Mouse (Mus musculus) liver, postnatal 0 days (tissue): Measurements from ENCODE around the gene Smyd3. TPM values are rescaled to one million over a fixed set of nuclear protein-coding genes. Genes with fewer than 3 reads are reported as not detected.

Source experiments
- ATAC-seq: fragments of 200-750 bp; cut with Nextera tagmentation; 2 replicates; pipeline ENCODE4 v1.8.0; 2017; ENCODE audit warnings: mild to moderate bottlenecking, moderate library complexity
- DNase-seq: peaks from one replicate; pipeline ENCODE4 v3.0.0-alpha.2; 2016
- H3K27ac ChIP-seq: fragments of 300-500 bp; sonication (generic); 2 replicates; pipeline ENCODE4 v1.5.1; 2014; ENCODE audit warnings: antibody characterized with exemption, moderate library complexity, mild to moderate bottlenecking, low read depth
- H3K27me3 ChIP-seq: fragments of 300-500 bp; sonication (generic); 2 replicates; pipeline ENCODE4 v1.6.1; 2014; ENCODE audit warnings: low read length, control low read depth, mixed read lengths; ENCODE audit not compliant: insufficient read depth
- H3K36me3 ChIP-seq: fragments of 300-500 bp; sonication (generic); replicated peaks from 2 replicates; pipeline ENCODE4 v1.6.1; 2014; ENCODE audit warnings: mild to moderate bottlenecking, control low read depth, low read length, moderate library complexity, mixed read lengths; ENCODE audit not compliant: insufficient read depth
- H3K4me1 ChIP-seq: fragments of 300-500 bp; sonication (generic); 2 replicates; pipeline ENCODE4 v1.6.1; 2014; ENCODE audit warnings: antibody characterized with exemption, mild to moderate bottlenecking, control low read depth; ENCODE audit not compliant: insufficient read depth
- H3K4me2 ChIP-seq: fragments of 300-500 bp; sonication (generic); 2 replicates; pipeline ENCODE4 v1.6.1; 2014; ENCODE audit warnings: low read depth, mild to moderate bottlenecking, low read length, moderate library complexity, mixed read lengths
- H3K4me3 ChIP-seq: fragments of 300-500 bp; sonication (generic); 2 replicates; pipeline ENCODE4 v1.5.1; 2014; ENCODE audit warnings: low read depth, low read length
- H3K9ac ChIP-seq: fragments of 300-500 bp; sonication (generic); replicated peaks from 2 replicates; pipeline ENCODE4 v1.6.1; 2014; ENCODE audit warnings: mild to moderate bottlenecking, moderate library complexity
- H3K9me3 ChIP-seq: fragments of 300-500 bp; sonication (generic); 2 replicates; pipeline ENCODE4 v1.6.1; 2016; ENCODE audit warnings: mild to moderate bottlenecking, control low read depth, low read length, mixed read lengths
- CTCF ChIP-seq: sonication (generic); IDR thresholded peaks from 2 replicates; pipeline ENCODE4 v1.5.1; 2016; ENCODE audit warnings: antibody characterized with exemption, low read depth
- EP300 ChIP-seq: IDR thresholded peaks from 2 replicates; pipeline ENCODE4 v1.6.1; 2016; ENCODE audit warnings: antibody characterized with exemption, low read depth, mild to moderate bottlenecking
- WGBS: fragments of 180-500 bp; shearing (Covaris S2); extraction: QIAGEN DNeasy Blood & Tissue Kit; methylation state at CpG from one replicate; pipeline ENCODE4 v1.1.7; 2014; ENCODE audit not compliant: insufficient replicate concordance; 5-methylcytosine and 5-hydroxymethylcytosine counted together
- polyA plus RNA-seq: library from polyadenylated mRNA; unstranded; fragments of >200 nt; fragmentation: Nextera tagmentation; extraction: Ambion mirVana; gene quantifications from 2 replicates; pipeline ENCODE4 v1.2.1, GENCODE M21; 2015

The Smyd3 gene
- polyA plus RNA-seq, 1 experiment from 2014 or later = 5.1 TPM

GRCm38 (mm10) chr1:179122476-179123229 lies 395.2 kb downstream of the Smyd3 start:
- Histone ChIP-seq H3K27ac (no peak overlapping the region), H3K4me2 (no peak overlapping the region), H3K27me3 (no peaks in the 10 kb centered on the region), H3K4me1 (no peaks in the 10 kb centered on the region), H3K36me3 (no peaks in the 10 kb centered on the region), H3K9me3 (no peaks in the 10 kb centered on the region), H3K9ac (no peak overlapping the region), H3K4me3 (no peak overlapping the region)
- TF ChIP-seq EP300 (no peak), CTCF (no peak)
- ATAC-seq (no peak), DNase-seq (no peak)
- 69% methylated on average over 11 of the region's 11 CpGs for WGBS

GRCm38 (mm10) chr1:179120217-179120966 lies 397.4 kb downstream of the Smyd3 start:
- TF ChIP-seq EP300 (no peak), CTCF (no peak)
- H3K9ac ChIP-seq = no peak overlapping the region
- no peak for ATAC-seq

GRCm38 (mm10) chr1:179118673-179119072 lies 399.2 kb downstream of the Smyd3 start:
- Histone ChIP-seq H3K36me3 (no peaks in the 10 kb centered on the region), H3K9me3 (0 out of 2 replicates have a peak, but pooled peaks cover 3% of the 10 kb centered on the region), H3K4me1 (peaks cover 4% of the 10 kb centered on the region; the same call in 1 of the 2 replicates), H3K27ac (no peak overlapping the region), H3K27me3 (no peaks in the 10 kb centered on the region), H3K4me2 (no peak overlapping the region), H3K9ac (no peak overlapping the region), H3K4me3 (no peak overlapping the region)
- TF ChIP-seq CTCF (no peak), EP300 (no peak)
- ATAC-seq (no peak), DNase-seq (no peak)
- WGBS = 73% methylated on average over 7 of the region's 7 CpGs

More at GRCm38 (mm10) chr1:179120217-179120966, 397.4 kb downstream of the Smyd3 start:
- no peaks in the 10 kb centered on the region for H3K9me3 ChIP-seq
- H3K27ac ChIP-seq = no peak overlapping the region
- no peaks in the 10 kb centered on the region for H3K27me3 ChIP-seq
- H3K4me1 ChIP-seq = 0 out of 2 replicates have a peak, but pooled peaks cover 2% of the 10 kb centered on the region
- no peak for DNase-seq
- H3K36me3 ChIP-seq = no peaks in the 10 kb centered on the region
- H3K4me3 ChIP-seq = no peak overlapping the region
- H3K4me2 ChIP-seq = no peak overlapping the region
- WGBS = 83% methylated on average over 9 of the region's 9 CpGs

- Histone ChIP-seq H3K4me1 (peaks cover 4% of the 10 kb centered on the region; the same call in 1 of the 2 replicates), H3K9me3 (0 out of 2 replicates have a peak, but pooled peaks cover 4% of the 10 kb centered on the region), H3K9ac (no peak overlapping the region), H3K27me3 (no peaks in the 10 kb centered on the region), H3K27ac (no peak overlapping the region), H3K4me3 (no peak overlapping the region), H3K4me2 (no peak overlapping the region), H3K36me3 (no peaks in the 10 kb centered on the region)
- TF ChIP-seq CTCF (no peak), EP300 (peak; percentile 85)
- DNase-seq = no peak
- no peak for ATAC-seq
- 43% methylated on average over 10 of the region's 10 CpGs for WGBS
Observed at GRCm38 (mm10) chr1:179116729-179117663, 400.8 kb downstream of the Smyd3 start.

GRCm38 (mm10) chr1:179114833-179115495 lies 402.9 kb downstream of the Smyd3 start:
- ATAC-seq = peak; percentile 82
- Histone ChIP-seq H3K4me3 (no peak overlapping the region), H3K27ac (peak overlapping the region; percentile 77), H3K9me3 (0 out of 2 replicates have a peak, but pooled peaks cover 4% of the 10 kb centered on the region), H3K4me1 (peaks cover 4% of the 10 kb centered on the region; the same call in 1 of the 2 replicates), H3K27me3 (no peaks in the 10 kb centered on the region), H3K36me3 (no peaks in the 10 kb centered on the region), H3K9ac (no peak overlapping the region), H3K4me2 (no peak overlapping the region)
- no peak for DNase-seq
- WGBS = 65% methylated on average over 7 of the region's 7 CpGs
- TF ChIP-seq EP300 = no peak
- TF ChIP-seq CTCF = no peak
